Mouse (Mus musculus) lung, embryonic 14.5 days (tissue): ENCODE results near the gene Cntn2. TPM values are rescaled to one million over a fixed set of nuclear protein-coding genes. Genes with fewer than 3 reads are reported as not detected.

Source experiments
- ATAC-seq: fragments of 200-750 bp; cut with Nextera tagmentation; 2 replicates; pipeline ENCODE4 v1.8.0; 2017; ENCODE audit warnings: mild to moderate bottlenecking, moderate TSS enrichment, moderate library complexity; ENCODE audit not compliant: insufficient read depth
- DNase-seq: peaks from one replicate; pipeline ENCODE4 v3.0.0-alpha.2; 2015
- H3K27ac ChIP-seq: fragments of 300-500 bp; sonication (generic); 2 replicates; pipeline ENCODE4 v1.5.1; 2014; ENCODE audit warnings: low read depth, mild to moderate bottlenecking, moderate library complexity
- H3K27me3 ChIP-seq: fragments of 300-500 bp; sonication (generic); 2 replicates; pipeline ENCODE4 v1.6.1; 2014; ENCODE audit warnings: low read length, control low read depth; ENCODE audit not compliant: insufficient read depth
- H3K36me3 ChIP-seq: fragments of 300-500 bp; sonication (generic); 2 replicates; pipeline ENCODE4 v1.6.1; 2014; ENCODE audit warnings: control low read depth; ENCODE audit not compliant: insufficient read depth
- H3K4me1 ChIP-seq: fragments of 300-500 bp; sonication (generic); 2 replicates; pipeline ENCODE4 v1.6.1; 2014; ENCODE audit warnings: antibody characterized with exemption, control low read depth; ENCODE audit not compliant: insufficient read depth
- H3K4me2 ChIP-seq: fragments of 300-500 bp; sonication (generic); 2 replicates; pipeline ENCODE4 v1.6.1; 2014; ENCODE audit warnings: mild to moderate bottlenecking
- H3K4me3 ChIP-seq: fragments of 300-500 bp; sonication (generic); 2 replicates; pipeline ENCODE4 v1.5.1; 2014; ENCODE audit warnings: low read depth, low read length
- H3K9ac ChIP-seq: fragments of 300-500 bp; sonication (generic); 2 replicates; pipeline ENCODE4 v1.6.1; 2014
- H3K9me3 ChIP-seq: fragments of 300-500 bp; sonication (generic); 2 replicates; pipeline ENCODE4 v1.6.1; 2016; ENCODE audit warnings: low read depth, low read length, control low read depth
- CTCF ChIP-seq: IDR thresholded peaks from 2 replicates; pipeline ENCODE4 v1.5.1; 2016; ENCODE audit warnings: antibody characterized with exemption, low read depth
- WGBS: fragments of 180-500 bp; shearing (Covaris S2); extraction: QIAGEN DNeasy Blood & Tissue Kit; methylation state at CpG from one replicate; pipeline ENCODE4 v1.1.7; 2014; 5-methylcytosine and 5-hydroxymethylcytosine counted together
- polyA plus RNA-seq: library from polyadenylated mRNA; unstranded; fragments of >200 nt; fragmentation: Nextera tagmentation; extraction: Ambion mirVana; gene quantifications from 2 replicates; pipeline ENCODE4 v1.2.1, GENCODE M21; 2014

Cntn2 gene
- polyA plus RNA-seq, 1 experiment from 2014 or later = 0.72 TPM

- H3K4me3 ChIP-seq = no peak overlapping the region
- H3K27me3 ChIP-seq = peaks cover 18% of the 10 kb centered on the region
- WGBS = 70% methylated on average over 3 of the region's 3 CpGs
- H3K4me2 ChIP-seq = no peak overlapping the region
- TF ChIP-seq CTCF = no peak
- H3K4me1 ChIP-seq = 0 out of 2 replicates have a peak, but pooled peaks cover 7% of the 10 kb centered on the region
- DNase-seq = no peak
- no peak for ATAC-seq
- H3K9me3 ChIP-seq = no peaks in the 10 kb centered on the region
- no peak overlapping the region for H3K27ac ChIP-seq
- no peaks in the 10 kb centered on the region for H3K36me3 ChIP-seq
- no peak overlapping the region for H3K9ac ChIP-seq
Observed at GRCm38 (mm10) chr1:132536416-132536815, 6.6 kb downstream of the Cntn2 start.

GRCm38 (mm10) chr1:132535541-132535940 lies 7.5 kb downstream of the Cntn2 start:
- WGBS = 90% methylated on average over 4 of the region's 4 CpGs
- TF ChIP-seq CTCF = no peak

GRCm38 (mm10) chr1:132533840-132534239 lies 9.2 kb downstream of the Cntn2 start:
- no peak overlapping the region for H3K4me2 ChIP-seq
- TF ChIP-seq CTCF = no peak
- H3K27me3 ChIP-seq = 0 out of 2 replicates have a peak, but pooled peaks cover 3% of the 10 kb centered on the region
- no peak overlapping the region for H3K9ac ChIP-seq
- no peak overlapping the region for H3K27ac ChIP-seq
- 7% methylated on average over 8 of the region's 8 CpGs for WGBS
- no peaks in the 10 kb centered on the region for H3K4me1 ChIP-seq
- no peak overlapping the region for H3K4me3 ChIP-seq
- DNase-seq (no peak), ATAC-seq (no peak)
- no peaks in the 10 kb centered on the region for H3K9me3 ChIP-seq
- no peaks in the 10 kb centered on the region for H3K36me3 ChIP-seq

More at GRCm38 (mm10) chr1:132535541-132535940, 7.5 kb downstream of the Cntn2 start:
- H3K27me3 ChIP-seq = peaks cover 9% of the 10 kb centered on the region
- H3K4me1 ChIP-seq = 0 out of 2 replicates have a peak, but pooled peaks cover 3% of the 10 kb centered on the region
- ATAC-seq (no peak), DNase-seq (no peak)
- H3K36me3 ChIP-seq = no peaks in the 10 kb centered on the region
- H3K9me3 ChIP-seq = no peaks in the 10 kb centered on the region
- H3K4me3 ChIP-seq = no peak overlapping the region
- no peak overlapping the region for H3K9ac ChIP-seq
- no peak overlapping the region for H3K27ac ChIP-seq
- no peak overlapping the region for H3K4me2 ChIP-seq

GRCm38 (mm10) chr1:132532521-132532920 lies 10.5 kb downstream of the Cntn2 start:
- no peak for TF ChIP-seq CTCF
- WGBS = 59% methylated on average over 9 of the region's 9 CpGs
- Histone ChIP-seq H3K4me2 (no peak overlapping the region), H3K36me3 (no peaks in the 10 kb centered on the region), H3K4me3 (no peak overlapping the region), H3K9me3 (no peaks in the 10 kb centered on the region), H3K27ac (no peak overlapping the region), H3K9ac (no peak overlapping the region), H3K27me3 (0 out of 2 replicates have a peak, but pooled peaks cover 3% of the 10 kb centered on the region), H3K4me1 (no peaks in the 10 kb centered on the region)
- no peak for ATAC-seq
- DNase-seq = no peak

- ATAC-seq = no peak
- TF ChIP-seq CTCF = no peak
- Histone ChIP-seq H3K4me1 (no peaks in the 10 kb centered on the region), H3K4me2 (no peak overlapping the region), H3K27me3 (0 out of 2 replicates have a peak, but pooled peaks cover 3% of the 10 kb centered on the region), H3K36me3 (no peaks in the 10 kb centered on the region), H3K4me3 (no peak overlapping the region), H3K9me3 (no peaks in the 10 kb centered on the region), H3K9ac (no peak overlapping the region), H3K27ac (no peak overlapping the region)
- no peak for DNase-seq
- WGBS = 14% methylated on average over 5 of the region's 5 CpGs
Observed at GRCm38 (mm10) chr1:132530631-132531191, 12.3 kb downstream of the Cntn2 start.

GRCm38 (mm10) chr1:132528647-132529334 lies 14.3 kb downstream of the Cntn2 start:
- ATAC-seq = no peak
- Histone ChIP-seq H3K27ac (no peak overlapping the region), H3K9ac (no peak overlapping the region), H3K9me3 (no peaks in the 10 kb centered on the region), H3K4me1 (no peaks in the 10 kb centered on the region), H3K36me3 (no peaks in the 10 kb centered on the region), H3K4me2 (no peak overlapping the region), H3K27me3 (no peaks in the 10 kb centered on the region), H3K4me3 (no peak overlapping the region)
- WGBS = 86% methylated on average over 19 of the region's 19 CpGs
- TF ChIP-seq CTCF = no peak
- DNase-seq = no peak

GRCm38 (mm10) chr1:132528071-132528470 lies 15.0 kb downstream of the Cntn2 start:
- Histone ChIP-seq H3K9me3 (no peaks in the 10 kb centered on the region), H3K27ac (no peak overlapping the region), H3K27me3 (no peaks in the 10 kb centered on the region), H3K4me2 (no peak overlapping the region), H3K36me3 (no peaks in the 10 kb centered on the region), H3K4me3 (no peak overlapping the region), H3K4me1 (no peaks in the 10 kb centered on the region), H3K9ac (no peak overlapping the region)
- ATAC-seq (no peak), DNase-seq (no peak)
- TF ChIP-seq CTCF = no peak
- 90% methylated on average over 13 of the region's 13 CpGs for WGBS
